Mouse (Mus musculus) embryonic facial prominence, embryonic 10.5 days (tissue): ENCODE measurements around the gene Gtf2e1. TPM values are rescaled to one million over a fixed set of nuclear protein-coding genes. Genes with fewer than 3 reads are reported as not detected.

Experiments
- DNase-seq: peaks from one replicate; pipeline ENCODE4 v3.0.0-alpha.2; 2017; ENCODE audit warnings: low spot score
- H3K27ac ChIP-seq: fragments of 300-500 bp; sonication (generic); replicated peaks from 2 replicates; pipeline ENCODE4 v1.5.1; 2016; ENCODE audit warnings: mild to moderate bottlenecking
- H3K27me3 ChIP-seq: fragments of 300-500 bp; sonication (generic); replicated peaks from 2 replicates; pipeline ENCODE4 v1.6.1; 2016; ENCODE audit warnings: low read depth, mild to moderate bottlenecking; ENCODE audit not compliant: poor library complexity, severe bottlenecking
- H3K36me3 ChIP-seq: fragments of 300-500 bp; sonication (generic); replicated peaks from 2 replicates; pipeline ENCODE4 v1.6.1; 2016; ENCODE audit warnings: mild to moderate bottlenecking, moderate library complexity
- H3K4me1 ChIP-seq: fragments of 300-500 bp; sonication (generic); 2 replicates; pipeline ENCODE4 v1.6.1; 2016
- H3K4me3 ChIP-seq: fragments of 300-500 bp; sonication (generic); 2 replicates; pipeline ENCODE4 v1.5.1; 2016; ENCODE audit warnings: mild to moderate bottlenecking, moderate library complexity
- H3K9me3 ChIP-seq: fragments of 300-500 bp; sonication (generic); 2 replicates; pipeline ENCODE4 v1.6.1; 2016; ENCODE audit warnings: mild to moderate bottlenecking
- WGBS: fragments of 180-500 bp; shearing (Covaris S2); methylation state at CpG from one replicate; pipeline ENCODE4 v1.1.7; 2016; 5-methylcytosine and 5-hydroxymethylcytosine counted together
- polyA plus RNA-seq: library from polyadenylated mRNA; unstranded; fragments of >200 nt; fragmentation: Nextera tagmentation; extraction: Ambion mirVana; gene quantifications from 2 replicates; pipeline ENCODE4 v1.2.1, GENCODE M21; 2016

Gtf2e1 gene
- polyA plus RNA-seq, 1 experiment from 2014 or later = 44.9 TPM

DNA sequence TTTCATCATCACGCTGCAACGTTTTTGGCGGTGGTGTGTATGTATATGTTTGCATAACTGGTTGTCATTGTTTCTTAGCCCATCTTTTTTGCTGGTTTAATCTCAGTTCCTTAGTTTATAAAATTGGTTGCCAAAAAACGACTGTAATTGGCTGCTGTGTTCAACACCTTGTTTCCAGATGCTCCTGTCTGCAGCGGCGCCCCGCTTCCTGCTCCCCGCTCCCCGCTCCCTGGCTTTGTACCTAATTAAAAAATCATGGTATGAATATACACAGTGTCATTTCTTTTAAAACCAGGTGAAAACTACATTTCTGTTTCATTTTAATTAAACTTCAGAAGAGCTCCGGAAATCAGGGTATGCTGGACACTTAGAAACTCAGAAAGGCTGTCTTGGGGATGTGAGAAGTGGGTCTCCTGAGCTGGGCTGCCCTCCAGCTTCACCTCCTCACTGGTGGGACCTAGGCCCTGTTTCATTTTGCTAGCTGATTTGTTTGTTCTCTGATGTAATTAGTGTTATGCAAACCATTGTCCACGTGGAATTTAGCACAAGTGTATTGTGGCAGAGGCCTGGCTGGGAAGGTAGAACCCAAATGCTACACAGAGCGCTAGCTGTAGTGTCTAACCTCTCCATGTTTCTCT lies 32.6 kb upstream of the Gtf2e1 start:
- Histone ChIP-seq H3K4me1 (peaks cover 9% of the 10 kb centered on the region), H3K27me3 (no peaks in the 10 kb centered on the region), H3K9me3 (peaks cover 5% of the 10 kb centered on the region; the same call in 1 of the 2 replicates), H3K36me3 (peaks cover 28% of the 10 kb centered on the region), H3K4me3 (no peak overlapping the region), H3K27ac (no peak overlapping the region)
- no peak for DNase-seq
- 83% methylated on average over 12 of the region's 12 CpGs for WGBS

DNA sequence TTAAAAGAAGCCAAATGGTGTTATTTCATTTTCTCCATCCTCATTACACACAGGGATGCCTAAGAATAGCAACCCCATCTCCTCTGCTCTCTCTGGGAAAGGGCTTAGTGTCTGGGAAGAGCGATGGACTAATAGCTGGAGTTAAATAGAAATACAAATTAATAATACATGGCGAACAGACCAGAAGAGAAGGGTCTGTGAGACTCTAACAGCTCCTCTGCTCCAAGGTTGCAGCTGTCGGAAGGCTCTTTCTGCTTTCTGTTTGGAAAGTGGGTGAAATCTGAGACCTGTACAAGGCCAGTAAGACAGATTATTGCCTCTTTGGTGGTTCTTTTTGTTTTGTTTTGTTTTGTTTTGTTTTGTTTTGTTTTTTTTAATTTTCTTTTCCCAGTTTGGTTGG lies 32.0 kb upstream of the Gtf2e1 start:
- peaks cover 7% of the 10 kb centered on the region for H3K4me1 ChIP-seq
- no peak overlapping the region for H3K4me3 ChIP-seq
- no peaks in the 10 kb centered on the region for H3K27me3 ChIP-seq
- peaks cover 5% of the 10 kb centered on the region; the same call in 1 of the 2 replicates for H3K9me3 ChIP-seq
- 68% methylated on average over 3 of the region's 3 CpGs for WGBS
- DNase-seq = no peak
- no peak overlapping the region for H3K27ac ChIP-seq
- peaks cover 28% of the 10 kb centered on the region for H3K36me3 ChIP-seq

DNA sequence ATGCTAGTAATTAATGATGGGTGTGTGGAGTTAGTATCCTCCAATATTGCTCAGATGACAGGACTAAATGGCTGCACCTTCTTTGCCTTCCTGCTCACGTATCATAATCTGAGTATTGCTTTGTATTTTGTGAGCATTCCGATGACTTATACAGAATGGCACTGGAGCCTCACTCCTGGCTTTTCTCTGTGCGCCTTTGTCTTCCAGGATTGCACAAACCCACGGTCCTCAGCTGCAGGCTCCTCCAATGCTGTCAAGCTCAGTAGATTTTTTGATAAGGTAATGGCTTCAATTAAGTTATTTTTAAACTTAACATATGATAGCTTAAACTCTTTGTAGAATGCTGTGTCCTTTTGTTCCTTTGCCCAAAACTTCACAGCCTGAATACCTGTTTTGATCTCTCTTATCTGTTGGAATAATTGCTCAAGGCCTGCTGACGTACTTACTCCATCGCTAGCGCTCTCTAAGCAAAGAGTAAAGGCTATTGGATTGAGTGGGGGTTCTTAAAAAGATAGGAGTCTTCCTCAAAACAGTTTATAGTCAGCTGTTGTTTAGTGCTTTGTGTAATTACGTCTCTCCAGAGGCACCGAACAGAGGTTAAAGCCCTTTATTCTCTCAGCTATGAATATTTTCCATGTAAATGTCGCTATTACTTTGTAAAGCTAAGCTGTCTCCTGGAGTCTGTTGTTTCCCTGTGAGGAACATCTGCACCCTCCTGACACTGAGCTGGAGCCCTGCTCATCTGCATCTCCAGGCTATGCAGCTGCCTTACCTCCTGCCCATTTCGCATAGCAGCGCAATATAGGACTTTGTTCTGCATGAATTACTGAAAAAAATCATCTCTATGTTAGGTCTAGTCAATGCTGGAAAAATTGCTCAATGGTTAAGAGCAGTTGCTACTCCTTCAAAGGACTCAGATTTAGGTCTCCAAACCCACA lies 27.8 kb upstream of the Gtf2e1 start:
- H3K4me3 ChIP-seq = no peak overlapping the region
- no peaks in the 10 kb centered on the region for H3K27me3 ChIP-seq
- no peak overlapping the region for H3K27ac ChIP-seq
- H3K9me3 ChIP-seq = no peaks in the 10 kb centered on the region
- no peak for DNase-seq
- H3K36me3 ChIP-seq = peaks cover 20% of the 10 kb centered on the region
- peaks cover 7% of the 10 kb centered on the region; the same call in 1 of the 2 replicates for H3K4me1 ChIP-seq
- WGBS = 91% methylated on average over 12 of the region's 12 CpGs

DNA sequence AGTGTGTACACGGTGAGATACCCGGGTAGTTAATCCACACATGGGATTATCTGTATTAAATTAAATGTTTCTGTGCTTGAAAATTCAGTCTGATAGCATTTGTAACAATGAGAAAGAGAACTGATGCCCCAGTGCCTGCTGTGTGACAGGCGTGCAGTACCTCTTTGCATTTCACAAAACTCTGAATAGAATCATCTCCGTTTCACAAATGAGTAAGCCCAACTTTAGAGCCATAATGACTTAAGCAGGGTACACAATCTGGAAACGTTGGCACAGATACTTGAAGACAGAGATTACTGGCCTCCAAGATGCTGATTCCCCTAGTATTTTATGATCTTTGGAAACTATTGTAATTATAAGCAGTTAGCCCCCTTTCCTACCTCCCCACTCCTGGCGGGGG lies 26.5 kb upstream of the Gtf2e1 start:
- Histone ChIP-seq H3K4me3 (no peak overlapping the region), H3K36me3 (peaks cover 12% of the 10 kb centered on the region; the same call in 1 of the 2 replicates), H3K27me3 (no peaks in the 10 kb centered on the region), H3K27ac (no peak overlapping the region), H3K4me1 (0 out of 2 replicates have a peak, but pooled peaks cover 2% of the 10 kb centered on the region), H3K9me3 (no peaks in the 10 kb centered on the region)
- DNase-seq = no peak
- 83% methylated on average over 6 of the region's 6 CpGs for WGBS

DNA sequence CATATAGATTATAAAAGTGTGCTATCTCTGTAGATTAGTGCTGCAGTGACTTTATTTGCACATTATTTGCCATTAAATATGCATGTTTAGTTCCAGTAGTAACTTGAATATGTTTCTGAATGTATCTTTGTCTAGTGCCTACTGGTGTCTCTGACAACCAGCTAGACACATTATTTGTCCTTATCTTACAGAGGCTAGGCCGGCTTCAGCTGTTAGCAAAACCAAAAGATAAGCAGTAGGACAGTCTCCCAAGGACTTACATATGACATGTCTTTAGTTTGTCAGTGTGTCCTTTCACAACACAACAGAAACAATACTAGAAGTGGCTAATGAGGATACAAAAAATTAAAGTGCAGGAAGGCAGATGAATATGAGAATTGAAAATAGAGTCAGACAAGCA lies 25.5 kb upstream of the Gtf2e1 start:
- Histone ChIP-seq H3K4me1 (0 out of 2 replicates have a peak, but pooled peaks cover 2% of the 10 kb centered on the region), H3K4me3 (no peak overlapping the region), H3K9me3 (no peaks in the 10 kb centered on the region), H3K36me3 (peaks cover 15% of the 10 kb centered on the region; the same call in 1 of the 2 replicates), H3K27ac (no peak overlapping the region), H3K27me3 (no peaks in the 10 kb centered on the region)
- 96% methylated on average over 1 of the region's 1 CpGs for WGBS
- no peak for DNase-seq

DNA sequence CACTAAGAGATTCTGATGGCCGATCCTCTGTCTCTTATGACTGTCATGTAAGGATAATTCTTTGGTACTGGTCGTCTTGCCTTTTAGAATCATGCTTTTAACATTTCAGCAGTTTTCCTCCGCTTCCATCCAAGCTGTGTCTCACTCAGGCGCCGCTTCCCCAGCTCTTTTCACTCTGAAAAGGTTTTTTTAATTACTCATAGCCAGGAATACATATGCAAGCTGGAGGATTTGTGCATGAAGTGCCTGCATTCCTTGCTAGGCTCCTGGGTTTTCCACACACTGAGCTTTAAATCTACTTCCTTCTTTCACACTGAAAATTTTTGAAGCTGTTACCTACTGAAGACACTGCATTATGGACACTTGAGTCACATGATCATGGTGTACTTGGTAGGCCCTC lies 23.4 kb upstream of the Gtf2e1 start:
- WGBS = 92% methylated on average over 5 of the region's 5 CpGs
- H3K36me3 ChIP-seq = peaks cover 30% of the 10 kb centered on the region
- H3K4me1 ChIP-seq = 0 out of 2 replicates have a peak, but pooled peaks cover 2% of the 10 kb centered on the region
- H3K4me3 ChIP-seq = no peak overlapping the region
- H3K27me3 ChIP-seq = no peaks in the 10 kb centered on the region
- no peaks in the 10 kb centered on the region for H3K9me3 ChIP-seq
- H3K27ac ChIP-seq = no peak overlapping the region
- no peak for DNase-seq

DNA sequence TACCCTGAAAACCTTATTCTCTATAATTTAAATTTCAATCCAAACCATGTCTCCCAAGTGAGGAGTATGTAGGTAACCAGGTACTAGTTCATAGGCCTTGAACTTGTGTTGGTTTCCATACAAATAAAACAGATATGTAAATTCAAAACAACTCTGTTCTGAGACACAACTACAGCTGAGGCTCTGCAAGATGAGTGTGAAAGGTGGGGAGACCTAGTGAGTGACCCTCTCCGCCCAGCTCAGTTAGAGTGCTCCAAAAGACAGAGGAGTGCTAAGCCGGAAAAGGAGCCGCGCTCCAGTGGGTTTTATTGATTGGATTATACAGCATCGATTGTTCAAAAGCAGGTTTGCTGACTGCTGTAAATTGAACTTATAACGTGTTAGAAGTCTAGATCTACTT lies 22.8 kb upstream of the Gtf2e1 start:
- Histone ChIP-seq H3K4me1 (0 out of 2 replicates have a peak, but pooled peaks cover 2% of the 10 kb centered on the region), H3K36me3 (peaks cover 32% of the 10 kb centered on the region), H3K27ac (no peak overlapping the region), H3K4me3 (no peak overlapping the region), H3K27me3 (no peaks in the 10 kb centered on the region), H3K9me3 (no peaks in the 10 kb centered on the region)
- 82% methylated on average over 6 of the region's 6 CpGs for WGBS
- DNase-seq = no peak

DNA sequence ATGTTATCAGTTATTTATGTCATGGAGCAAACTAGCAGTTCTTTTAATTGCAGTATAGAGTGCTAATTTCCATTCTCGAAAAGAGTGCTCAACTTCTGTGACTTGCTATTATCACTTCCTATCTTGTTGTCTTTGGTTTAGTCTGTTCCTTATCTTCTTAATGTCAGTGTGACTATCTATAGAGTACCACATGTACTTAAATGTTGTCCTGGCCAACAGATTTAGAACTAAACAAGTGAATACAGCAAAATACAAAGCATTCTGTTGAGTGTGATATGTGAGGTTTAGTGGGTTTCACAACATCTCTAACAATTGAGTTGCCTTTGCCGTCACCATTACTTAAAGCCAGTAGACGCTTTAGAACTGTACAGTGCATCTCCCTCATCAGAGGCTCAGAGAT lies 13.2 kb upstream of the Gtf2e1 start:
- 93% methylated on average over 3 of the region's 3 CpGs for WGBS
- Histone ChIP-seq H3K4me3 (no peak overlapping the region), H3K4me1 (no peaks in the 10 kb centered on the region), H3K9me3 (no peaks in the 10 kb centered on the region), H3K27me3 (no peaks in the 10 kb centered on the region), H3K36me3 (peaks cover 14% of the 10 kb centered on the region), H3K27ac (no peak overlapping the region)
- no peak for DNase-seq

DNA sequence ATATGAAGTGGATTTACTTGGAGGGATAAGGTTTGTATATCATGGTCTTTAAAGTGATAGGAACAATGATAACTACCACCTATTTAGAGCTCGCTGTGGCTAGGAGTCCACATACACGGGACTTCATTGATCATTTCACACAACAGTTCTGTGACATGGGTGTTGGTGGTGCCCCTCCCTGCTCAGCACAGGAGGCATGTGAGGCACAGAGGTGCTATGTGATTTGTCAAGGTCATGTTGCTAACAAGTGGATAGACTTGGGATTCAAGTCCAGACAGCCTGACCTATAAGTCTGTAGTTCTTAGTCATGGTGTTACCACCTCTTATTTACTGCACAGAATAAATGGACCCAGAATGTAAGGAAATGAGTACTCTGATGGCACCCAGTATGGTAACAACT lies 11.4 kb upstream of the Gtf2e1 start:
- H3K4me1 ChIP-seq = no peaks in the 10 kb centered on the region
- H3K27me3 ChIP-seq = no peaks in the 10 kb centered on the region
- 92% methylated on average over 2 of the region's 2 CpGs for WGBS
- H3K4me3 ChIP-seq = no peak overlapping the region
- H3K27ac ChIP-seq = no peak overlapping the region
- H3K36me3 ChIP-seq = no peaks in the 10 kb centered on the region
- no peaks in the 10 kb centered on the region for H3K9me3 ChIP-seq
- no peak for DNase-seq

DNA sequence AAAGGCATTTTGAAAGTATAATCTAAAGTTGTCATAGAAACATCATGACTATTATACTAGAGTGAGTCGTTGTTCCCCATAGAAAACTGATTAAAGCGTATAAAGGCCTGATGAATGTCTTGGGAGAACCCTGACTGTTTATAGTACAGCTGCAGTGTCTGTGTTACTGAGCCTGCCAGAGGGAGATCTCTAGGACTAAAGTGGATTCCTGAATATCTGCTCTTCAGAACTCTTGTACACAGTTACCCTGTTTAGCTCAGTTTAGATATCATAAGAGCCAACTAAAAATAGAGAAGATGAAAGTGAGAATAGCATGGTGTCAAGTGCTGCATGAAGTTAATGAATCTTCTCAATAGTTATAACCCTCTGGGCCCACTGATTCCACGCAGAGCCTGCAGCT lies 10.7 kb upstream of the Gtf2e1 start:
- Histone ChIP-seq H3K4me3 (no peak overlapping the region), H3K9me3 (no peaks in the 10 kb centered on the region), H3K36me3 (no peaks in the 10 kb centered on the region), H3K27me3 (no peaks in the 10 kb centered on the region), H3K4me1 (no peaks in the 10 kb centered on the region), H3K27ac (no peak overlapping the region)
- DNase-seq = no peak
- WGBS = 91% methylated on average over 3 of the region's 3 CpGs

DNA sequence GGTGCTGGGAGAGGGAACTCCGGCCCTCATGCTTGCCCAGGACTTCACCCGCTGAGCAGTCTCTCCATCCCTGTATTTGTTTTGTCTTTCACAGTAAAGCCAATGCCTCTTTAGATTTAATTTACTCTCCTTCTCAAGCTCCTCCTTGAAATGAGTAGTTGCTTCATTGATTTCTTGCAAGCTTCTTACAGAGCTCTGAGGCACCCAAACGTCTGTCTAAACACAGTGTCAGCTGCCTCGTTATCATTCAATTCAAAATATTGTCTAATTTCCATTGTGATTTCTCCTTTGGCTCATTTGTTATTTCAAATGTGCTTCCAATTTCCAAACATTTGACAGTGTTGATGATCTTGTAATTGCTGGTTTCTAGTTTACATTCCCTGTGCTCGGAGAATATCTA lies 6.7 kb upstream of the Gtf2e1 start:
- Histone ChIP-seq H3K27ac (no peak overlapping the region), H3K4me3 (no peak overlapping the region), H3K27me3 (no peaks in the 10 kb centered on the region), H3K9me3 (no peaks in the 10 kb centered on the region), H3K4me1 (no peaks in the 10 kb centered on the region), H3K36me3 (peaks cover 18% of the 10 kb centered on the region)
- no peak for DNase-seq
- WGBS = 83% methylated on average over 5 of the region's 5 CpGs

DNA sequence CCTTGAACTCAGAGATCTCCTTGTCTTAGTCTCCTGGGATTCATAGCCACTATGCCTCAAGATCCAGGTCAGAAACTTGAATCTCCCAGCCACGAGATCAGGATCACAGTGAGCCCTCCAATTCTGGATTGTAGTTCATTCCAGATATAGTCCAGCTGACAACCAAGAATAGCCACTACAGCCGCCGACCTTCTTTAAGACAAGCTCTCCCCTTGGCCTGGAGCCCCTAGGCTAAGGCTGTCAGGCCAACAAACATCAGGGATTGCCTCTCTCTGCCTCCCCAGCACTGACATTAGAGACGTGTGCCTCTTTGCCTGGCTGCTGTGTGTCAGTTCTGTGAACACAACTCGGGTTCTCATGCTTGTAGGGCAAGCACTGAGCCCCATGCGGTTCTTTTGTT lies 1.2 kb upstream of the Gtf2e1 start:
- H3K4me1 ChIP-seq = peaks cover 19% of the 10 kb centered on the region
- no peaks in the 10 kb centered on the region for H3K9me3 ChIP-seq
- 91% methylated on average over 6 of the region's 6 CpGs for WGBS
- peak overlapping the region; percentile 99 for H3K27ac ChIP-seq
- no peak for DNase-seq
- H3K4me3 ChIP-seq = peak overlapping the region; percentile 93
- no peaks in the 10 kb centered on the region for H3K27me3 ChIP-seq
- H3K36me3 ChIP-seq = peaks cover 24% of the 10 kb centered on the region

DNA sequence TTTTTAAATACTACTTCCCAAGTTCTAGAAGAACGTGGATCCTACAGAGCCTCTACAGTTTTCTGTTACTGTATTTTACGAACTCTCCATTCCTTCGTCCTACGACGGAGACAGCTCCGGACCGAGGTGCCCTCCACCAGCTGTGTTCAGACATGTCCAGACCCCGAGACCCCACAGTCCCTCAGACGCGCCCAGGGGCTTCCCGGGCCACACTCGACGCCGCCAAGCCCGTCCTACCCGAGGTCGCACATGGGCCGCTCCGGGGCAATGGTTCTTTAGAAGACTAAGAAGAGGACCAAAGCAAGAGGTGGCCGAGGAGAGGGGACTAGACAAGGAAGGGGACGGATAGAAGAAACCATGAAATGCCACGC lies 364 bp downstream of the Gtf2e1 start:
- no peak for DNase-seq
- Histone ChIP-seq H3K36me3 (peaks cover 37% of the 10 kb centered on the region), H3K9me3 (no peaks in the 10 kb centered on the region), H3K27me3 (no peaks in the 10 kb centered on the region), H3K4me1 (peaks cover 19% of the 10 kb centered on the region), H3K4me3 (peak overlapping the region; percentile 93), H3K27ac (peak overlapping the region; percentile 99)
- under 1% methylated on average over 22 of the region's 22 CpGs for whole genome bisulfite sequencing
